Mouse (Mus musculus): ENCODE data around the gene Trafd1.

- no peak for TF ChIP-seq EP300 (IDR thresholded peaks at IDR 0.05; ENCODE audit: low read depth)
- no peak for TF ChIP-seq CTCF (IDR thresholded peaks at IDR 0.05; ENCODE audit: low read depth)
Measured at GRCm38 (mm10) chr5:121335426-121335825, 50.0 kb downstream of the Trafd1 start.

Data from liver, embryonic 14.5 days (tissue).